Mouse (Mus musculus): ENCODE measurements around the gene Sspo. TPM values are rescaled to one million over a fixed set of nuclear protein-coding genes. Genes with fewer than 3 reads are reported as not detected.
A peak's percentile ranks its signal among the peaks of the same experiment; 100 is the strongest.

Sspo gene
- polyA plus RNA-seq, 1 experiment from 2014 or later = 0.46 TPM

- no peak overlapping the region for H3K27ac ChIP-seq
- 0 out of 2 replicates have a peak, but pooled peaks cover 2% of the 10 kb centered on the region for H3K36me3 ChIP-seq (replicated peaks)
- H3K4me2 ChIP-seq = peak overlapping the region; percentile 42
- H3K4me1 ChIP-seq = peaks cover 20% of the 10 kb centered on the region
- H3K27me3 ChIP-seq (replicated peaks) = peaks cover 20% of the 10 kb centered on the region
- 22% methylated on average over 55 of the region's 55 CpGs for WGBS
- no peaks in the 10 kb centered on the region for H3K9me3 ChIP-seq
- peak overlapping the region; percentile 23 for H3K4me3 ChIP-seq
- ATAC-seq (replicated peaks) = peak; percentile 27; the same call in 1 of the 2 replicates
- H3K9ac ChIP-seq = peak overlapping the region; percentile 13; the same call in 1 of the 2 replicates
These were observed 9.4 kb upstream of the Sspo start for GRCm38 (mm10) chr6:48438475-48439125.

- peaks cover 20% of the 10 kb centered on the region for H3K27me3 ChIP-seq (replicated peaks)
- H3K4me3 ChIP-seq = no peak overlapping the region
These were observed 8.4 kb upstream of the Sspo start for GRCm38 (mm10) chr6:48439654-48440053.

GRCm38 (mm10) chr6:48440306-48441014 lies 7.6 kb upstream of the Sspo start:
- H3K4me3 ChIP-seq = no peak overlapping the region
- H3K9me3 ChIP-seq = no peaks in the 10 kb centered on the region
- H3K36me3 ChIP-seq (replicated peaks) = 0 out of 2 replicates have a peak, but pooled peaks cover 2% of the 10 kb centered on the region
- peaks cover 25% of the 10 kb centered on the region for H3K4me1 ChIP-seq
- no peak overlapping the region for H3K9ac ChIP-seq
- H3K4me2 ChIP-seq = no peak overlapping the region
- H3K27me3 ChIP-seq (replicated peaks) = peaks cover 20% of the 10 kb centered on the region
- H3K27ac ChIP-seq = no peak overlapping the region
- WGBS = 45% methylated on average over 14 of the region's 14 CpGs
- no peak for ATAC-seq (replicated peaks)

More at GRCm38 (mm10) chr6:48439654-48440053, 8.4 kb upstream of the Sspo start:
- Histone ChIP-seq H3K27ac (no peak overlapping the region), H3K36me3 (replicated peaks) (0 out of 2 replicates have a peak, but pooled peaks cover 2% of the 10 kb centered on the region), H3K9ac (no peak overlapping the region), H3K9me3 (no peaks in the 10 kb centered on the region), H3K4me1 (peaks cover 25% of the 10 kb centered on the region), H3K4me2 (no peak overlapping the region)
- no peak for ATAC-seq (replicated peaks)

- Histone ChIP-seq H3K4me3 (peak overlapping the region; percentile 89), H3K4me1 (peaks cover 26% of the 10 kb centered on the region), H3K27ac (peak overlapping the region; percentile 88), H3K9me3 (no peaks in the 10 kb centered on the region), H3K36me3 (replicated peaks) (no peaks in the 10 kb centered on the region), H3K4me2 (peak overlapping the region; percentile 89), H3K9ac (peak overlapping the region; percentile 51), H3K27me3 (replicated peaks) (peaks cover 12% of the 10 kb centered on the region; the same call in 1 of the 2 replicates)
- WGBS = 1% methylated on average over 19 of the region's 19 CpGs
- ATAC-seq (replicated peaks) = peak; percentile 82
These were observed 4.3 kb upstream of the Sspo start for GRCm38 (mm10) chr6:48443592-48444309.

- Histone ChIP-seq H3K27ac (peak overlapping the region; percentile 88), H3K4me3 (peak overlapping the region; percentile 89), H3K36me3 (replicated peaks) (no peaks in the 10 kb centered on the region), H3K4me2 (peak overlapping the region; percentile 89), H3K4me1 (peaks cover 18% of the 10 kb centered on the region), H3K9me3 (no peaks in the 10 kb centered on the region), H3K27me3 (replicated peaks) (peaks cover 4% of the 10 kb centered on the region; the same call in 1 of the 2 replicates), H3K9ac (peak overlapping the region; percentile 91)
- 2% methylated on average over 32 of the region's 34 CpGs for WGBS
- peak; percentile 69 for ATAC-seq (replicated peaks)
These were observed 3.5 kb upstream of the Sspo start for GRCm38 (mm10) chr6:48444310-48445180.

- peak within 1 kb of the TSS; percentile 89 for H3K4me2 ChIP-seq
- H3K36me3 ChIP-seq (replicated peaks) = no peaks in the 10 kb centered on the region
- WGBS = under 1% methylated on average over 65 of the region's 65 CpGs
- H3K4me3 ChIP-seq = peak within 1 kb of the TSS; percentile 89
- H3K27ac ChIP-seq = peak within 1 kb of the TSS; percentile 88
- no peaks in the 10 kb centered on the region for H3K9me3 ChIP-seq
- H3K27me3 ChIP-seq (replicated peaks) = no peaks in the 10 kb centered on the region
- peaks cover 18% of the 10 kb centered on the region for H3K4me1 ChIP-seq
- peak; percentile 46 for ATAC-seq (replicated peaks)
- peak within 1 kb of the TSS; percentile 91 for H3K9ac ChIP-seq
These were observed 2.6 kb upstream of the Sspo start, which contains the start of gene Zfp467 for GRCm38 (mm10) chr6:48445181-48446101. TSS of gene Zfp467 (minus strand) at chr6:48445825.

- H3K9ac ChIP-seq = peak overlapping the region; percentile 91; the same call in 1 of the 2 replicates
- WGBS = 34% methylated on average over 3 of the region's 3 CpGs
- no peaks in the 10 kb centered on the region for H3K36me3 ChIP-seq (replicated peaks)
- no peak for ATAC-seq (replicated peaks)
- no peaks in the 10 kb centered on the region for H3K27me3 ChIP-seq (replicated peaks)
- H3K9me3 ChIP-seq = no peaks in the 10 kb centered on the region
- peak overlapping the region; percentile 89 for H3K4me2 ChIP-seq
- H3K4me3 ChIP-seq = peak overlapping the region; percentile 89
- H3K4me1 ChIP-seq = peaks cover 18% of the 10 kb centered on the region
- H3K27ac ChIP-seq = peak overlapping the region; percentile 88
These were observed 1.8 kb upstream of the Sspo start for GRCm38 (mm10) chr6:48446256-48446655.

GRCm38 (mm10) chr6:48446896-48447295 lies 1.1 kb upstream of the Sspo start:
- Histone ChIP-seq H3K4me1 (peaks cover 18% of the 10 kb centered on the region), H3K27me3 (replicated peaks) (no peaks in the 10 kb centered on the region), H3K36me3 (replicated peaks) (no peaks in the 10 kb centered on the region), H3K4me3 (no peak overlapping the region), H3K9me3 (no peaks in the 10 kb centered on the region), H3K27ac (no peak overlapping the region), H3K4me2 (no peak overlapping the region), H3K9ac (no peak overlapping the region)
- ATAC-seq (replicated peaks) = no peak
- WGBS = 63% methylated on average over 3 of the region's 3 CpGs

GRCm38 (mm10) chr6:48448527-48448926 lies 498 bp downstream of the Sspo start:
- no peak overlapping the region for H3K4me2 ChIP-seq
- WGBS = 83% methylated on average over 7 of the region's 7 CpGs
- no peak overlapping the region for H3K27ac ChIP-seq
- no peak overlapping the region for H3K4me3 ChIP-seq
- H3K9ac ChIP-seq = no peak overlapping the region
- H3K36me3 ChIP-seq (replicated peaks) = no peaks in the 10 kb centered on the region
- H3K9me3 ChIP-seq = no peaks in the 10 kb centered on the region
- no peak for ATAC-seq (replicated peaks)
- H3K27me3 ChIP-seq (replicated peaks) = no peaks in the 10 kb centered on the region
- peaks cover 13% of the 10 kb centered on the region for H3K4me1 ChIP-seq

- Histone ChIP-seq H3K27ac (no peak overlapping the region), H3K9me3 (no peaks in the 10 kb centered on the region), H3K4me2 (no peak overlapping the region), H3K36me3 (replicated peaks) (no peaks in the 10 kb centered on the region), H3K4me3 (no peak overlapping the region), H3K4me1 (no peaks in the 10 kb centered on the region), H3K9ac (no peak overlapping the region), H3K27me3 (replicated peaks) (no peaks in the 10 kb centered on the region)
- WGBS = 67% methylated on average over 1 of the region's 1 CpGs
- no peak for ATAC-seq (replicated peaks)
These were observed 4.1 kb downstream of the Sspo start for GRCm38 (mm10) chr6:48452151-48452550.

- ATAC-seq (replicated peaks) = no peak
- Histone ChIP-seq H3K27ac (no peak overlapping the region), H3K4me2 (no peak overlapping the region), H3K36me3 (replicated peaks) (no peaks in the 10 kb centered on the region), H3K9me3 (no peaks in the 10 kb centered on the region), H3K9ac (no peak overlapping the region), H3K27me3 (replicated peaks) (no peaks in the 10 kb centered on the region), H3K4me3 (no peak overlapping the region), H3K4me1 (no peaks in the 10 kb centered on the region)
- 86% methylated on average over 3 of the region's 3 CpGs for WGBS
These were observed 4.7 kb downstream of the Sspo start for GRCm38 (mm10) chr6:48452771-48453170.

All from midbrain, embryonic 15.5 days (tissue).